Mouse (Mus musculus): ENCODE results near the gene Msh3.

- no peak for TF ChIP-seq CTCF (IDR thresholded peaks at IDR 0.05; ENCODE audit: control insufficient read depth, insufficient read depth, low read length)
- TF ChIP-seq POLR2A (IDR thresholded peaks at IDR 0.05; ENCODE audit: borderline replicate concordance, control insufficient read depth, low read depth, low read length): no peak
Measured at GRCm38 (mm10) chr13:92237887-92238286, 116.9 kb downstream of the Msh3 start.

Data from bone marrow, adult 2 months (tissue).